Mouse (Mus musculus): ENCODE results near the gene Ppp1r15b. TPM values are rescaled to one million over a fixed set of nuclear protein-coding genes. Genes with fewer than 3 reads are reported as not detected.

Gene Ppp1r15b
- 35.1 and 35.7 TPM in 2 replicates for polyA plus RNA-seq (2015; fragmentation: Nextera tagmentation; extraction: Ambion mirVana)

DNA sequence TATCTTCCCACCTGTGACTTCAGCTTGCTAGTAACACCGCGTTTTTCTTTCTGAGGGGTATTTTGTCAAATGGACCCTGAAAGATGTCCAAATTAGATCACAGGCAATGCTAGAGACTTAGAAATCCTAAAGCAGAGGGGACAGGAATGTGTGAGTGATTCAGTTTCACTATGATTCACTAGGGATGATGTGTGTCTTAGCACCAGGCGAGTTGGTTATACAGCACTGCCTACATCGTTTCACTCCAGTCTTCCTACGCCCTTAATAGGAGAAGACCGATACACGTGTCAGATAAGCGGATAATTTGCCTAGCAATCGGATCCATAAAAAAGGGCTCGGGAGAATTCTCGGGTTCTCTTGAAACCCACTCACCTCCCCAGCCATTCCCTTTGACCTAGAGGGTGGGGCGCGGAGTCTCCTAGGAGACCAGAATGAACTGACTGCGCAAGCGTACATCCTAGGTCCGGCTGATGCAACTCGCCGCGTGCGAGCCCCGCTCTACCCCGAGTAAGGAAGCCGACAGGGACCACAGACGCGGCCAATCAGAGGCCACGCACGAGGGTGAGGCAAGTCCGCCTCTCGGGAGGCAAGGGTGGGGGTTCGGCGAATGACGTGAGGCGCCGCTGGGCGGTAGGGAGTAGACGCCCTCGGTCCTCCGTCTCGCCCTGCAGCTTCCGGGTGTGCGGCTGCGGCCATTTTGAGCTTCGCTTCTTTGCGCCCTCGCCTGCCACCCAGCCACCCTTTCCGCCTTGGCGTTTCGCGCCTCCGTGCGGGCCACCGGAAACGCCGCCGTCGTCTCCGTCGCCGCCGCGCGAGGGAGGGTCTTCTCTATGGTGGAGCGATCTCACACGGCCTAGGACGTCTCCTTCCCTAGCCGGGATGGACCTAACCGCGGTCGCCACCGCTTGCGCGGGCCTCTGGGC is at the start of gene Ppp1r15b:
TSS of gene Ppp1r15b (plus strand) at position 506 of the 923 bp plus-strand sequence.

DNA sequence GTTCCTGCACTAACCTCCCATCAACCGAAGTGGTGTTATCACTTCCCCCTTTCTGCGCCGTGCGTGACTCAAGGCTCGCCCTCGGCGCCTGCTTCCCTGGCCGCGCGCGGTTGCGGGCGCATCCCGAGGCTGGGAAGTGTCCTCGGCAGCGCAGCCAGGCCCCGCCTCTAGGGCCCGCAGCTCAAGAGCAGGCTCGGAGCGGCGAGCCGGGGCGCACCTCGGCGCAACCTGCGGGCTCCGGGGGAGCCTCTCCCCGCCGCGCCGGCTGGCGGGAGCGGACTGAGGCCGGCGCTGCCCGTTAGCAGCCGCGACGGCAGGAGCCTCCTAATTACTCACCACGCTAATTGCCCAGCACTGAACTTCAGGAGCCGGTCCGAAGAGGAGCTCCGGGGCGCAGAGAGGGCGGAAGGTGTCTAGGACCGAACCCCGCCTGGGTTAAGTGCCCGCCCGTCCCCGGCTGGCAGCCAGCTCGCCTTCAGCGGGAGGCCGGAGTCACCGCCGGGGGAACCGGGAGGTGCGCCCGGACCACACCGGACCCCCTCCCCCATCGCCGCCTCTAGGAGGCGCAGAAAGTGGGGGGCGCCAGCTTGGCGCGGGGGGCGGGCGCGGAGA is 33.0 kb downstream of the Ppp1r15b start, which contains the start of gene Plekha6:
TSS of gene Plekha6 (plus strand) at position 391 of the 612 bp plus-strand sequence.

Other genes with a start within 250 kb of the Ppp1r15b start
- 19.3 and 23.8 TPM in 2 replicates for gene Mdm4, start 100.6 kb upstream of the Ppp1r15b start, polyA plus RNA-seq (2015; fragmentation: Nextera tagmentation; extraction: Ambion mirVana)
- gene Pik3c2b, start 85.5 kb upstream of the Ppp1r15b start, polyA plus RNA-seq (2015; fragmentation: Nextera tagmentation; extraction: Ambion mirVana) = 1.9 and 2.7 TPM in 2 replicates
- gene Plekha6, start 33.1 kb downstream of the Ppp1r15b start, polyA plus RNA-seq (2015; fragmentation: Nextera tagmentation; extraction: Ambion mirVana) = 6.0 and 8.4 TPM in 2 replicates
- gene Golt1a, start 178.7 kb downstream of the Ppp1r15b start, polyA plus RNA-seq (2015; fragmentation: Nextera tagmentation; extraction: Ambion mirVana) = not detected in 2 replicates
- 0.53 TPM in 1 of 2 replicates, not detected in the other for gene Kiss1, start 190.7 kb downstream of the Ppp1r15b start, polyA plus RNA-seq (2015; fragmentation: Nextera tagmentation; extraction: Ambion mirVana)
- 6.9 and 7.2 TPM in 2 replicates for gene Ren1, start 219.4 kb downstream of the Ppp1r15b start, polyA plus RNA-seq (2015; fragmentation: Nextera tagmentation; extraction: Ambion mirVana)
- 0.14 and 0.18 TPM in 2 replicates for gene Etnk2, start 232.4 kb downstream of the Ppp1r15b start, polyA plus RNA-seq (2015; fragmentation: Nextera tagmentation; extraction: Ambion mirVana)